Mouse (Mus musculus) CD4-positive, CD25-positive, alpha-beta regulatory T cell, adult 2 months (primary cell): ENCODE data around the gene Rgmb.
A peak's percentile ranks its signal among the peaks of the same experiment; 100 is the strongest.

Experiments used
- DNase-seq: peaks from one replicate; pipeline ENCODE4 v3.0.0-alpha.2; 2012; ENCODE audit warnings: low read depth, low spot score

Gene Rgmb

GRCm38 (mm10) chr17:15830766-15831644 is at the start of gene Rgmb:
Gene Rgmb, minus strand, starts transcription at chr17:15831039.
- DNase-seq = peak; percentile 53

- no peak for DNase-seq
These were observed 43.9 kb upstream of the Rgmb start for GRCm38 (mm10) chr17:15874765-15875164.

- DNase-seq = no peak
These were observed 41.3 kb upstream of the Rgmb start for GRCm38 (mm10) chr17:15872093-15872492.

GRCm38 (mm10) chr17:15865249-15865648 is 34.4 kb upstream of the Rgmb start:
- DNase-seq = no peak

GRCm38 (mm10) chr17:15862355-15862754 is 31.5 kb upstream of the Rgmb start:
- no peak for DNase-seq

- DNase-seq = no peak
These were observed 22.3 kb upstream of the Rgmb start for GRCm38 (mm10) chr17:15853121-15853520.

- DNase-seq = no peak
These were observed 19.7 kb upstream of the Rgmb start for GRCm38 (mm10) chr17:15850544-15850943.

- DNase-seq = no peak
These were observed 10.6 kb upstream of the Rgmb start for GRCm38 (mm10) chr17:15841425-15841824.

- DNase-seq = no peak
These were observed 1.6 kb upstream of the Rgmb start for GRCm38 (mm10) chr17:15832398-15832797.

GRCm38 (mm10) chr17:15831810-15832209 is 971 bp upstream of the Rgmb start:
- DNase-seq = peak; percentile 80

GRCm38 (mm10) chr17:15830171-15830765 is 571 bp downstream of the Rgmb start:
- DNase-seq = no peak

GRCm38 (mm10) chr17:15829198-15830170 is 1.4 kb downstream of the Rgmb start:
- no peak for DNase-seq

- peak; percentile 31 for DNase-seq
These were observed 2.5 kb downstream of the Rgmb start for GRCm38 (mm10) chr17:15828131-15828917.

- no peak for DNase-seq
These were observed 3.9 kb downstream of the Rgmb start for GRCm38 (mm10) chr17:15826928-15827327.

- peak; percentile 93 for DNase-seq
These were observed 4.4 kb downstream of the Rgmb start for GRCm38 (mm10) chr17:15826444-15826909.

GRCm38 (mm10) chr17:15825481-15826396 is 5.1 kb downstream of the Rgmb start:
- DNase-seq = peak; percentile 46

- no peak for DNase-seq
These were observed 6.0 kb downstream of the Rgmb start for GRCm38 (mm10) chr17:15824854-15825253.

- no peak for DNase-seq
These were observed 6.5 kb downstream of the Rgmb start for GRCm38 (mm10) chr17:15824337-15824736.

- no peak for DNase-seq
These were observed 7.0 kb downstream of the Rgmb start for GRCm38 (mm10) chr17:15823838-15824237.

GRCm38 (mm10) chr17:15823215-15823614 is 7.6 kb downstream of the Rgmb start:
- DNase-seq = no peak
